Mouse (Mus musculus): ENCODE results near the gene Rpl18a.

The Rpl18a gene

DNA sequence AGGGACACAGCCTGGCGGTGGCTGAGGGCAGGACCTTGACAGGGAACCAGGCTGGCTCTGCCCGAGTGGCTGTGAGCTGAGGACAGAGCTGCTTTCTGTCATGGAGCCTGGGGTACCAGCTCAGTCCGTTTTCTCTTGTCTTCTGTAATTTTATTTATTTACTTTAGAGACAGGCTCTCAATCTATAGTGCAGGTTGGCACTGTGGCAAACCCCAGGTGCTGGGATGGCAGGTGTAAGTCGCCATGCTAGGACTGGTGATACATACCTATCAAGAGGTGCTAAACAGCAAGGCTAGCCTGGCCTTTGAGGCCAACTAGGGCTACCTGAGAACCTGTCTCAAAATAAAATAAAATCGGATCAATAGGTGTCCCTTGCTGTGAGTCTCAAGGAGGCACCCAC lies 41.2 kb downstream of the Rpl18a start:
- no peak for DNase-seq (ENCODE audit: low spot score)

- no peak for DNase-seq (ENCODE audit: low spot score)
These were observed 43.3 kb downstream of the Rpl18a start for GRCm38 (mm10) chr8:70853863-70854262.

DNA sequence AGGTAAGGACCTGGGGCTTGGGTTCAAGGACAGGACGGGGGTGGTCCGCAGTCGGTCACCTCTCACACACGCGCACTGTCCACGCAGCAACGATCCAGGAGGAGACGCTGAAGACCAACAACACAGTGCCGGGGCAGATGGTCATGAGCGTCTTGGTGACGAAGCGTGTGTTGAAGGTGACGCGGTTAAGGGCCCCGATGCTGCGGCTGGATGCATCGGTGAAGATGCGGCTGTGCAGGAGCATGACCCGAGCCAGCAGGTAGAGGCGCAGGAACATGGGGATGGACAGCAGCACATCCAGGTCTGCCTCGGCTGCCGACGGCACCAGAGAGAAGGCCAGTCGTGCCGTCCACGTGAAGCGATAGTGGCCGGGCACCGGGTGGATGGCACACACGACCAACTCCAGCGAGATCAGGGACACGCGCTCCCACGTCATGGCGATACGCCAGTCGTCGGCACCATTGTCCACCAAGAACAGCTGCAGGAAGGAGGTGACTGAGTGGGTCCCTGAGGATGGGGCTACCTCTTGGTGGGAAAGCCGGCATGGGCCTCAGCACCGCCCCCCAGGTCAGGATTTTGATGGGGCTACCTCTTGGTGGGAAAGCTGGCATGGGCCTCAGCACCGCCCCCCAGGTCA lies 44.5 kb downstream of the Rpl18a start:
- DNase-seq (ENCODE audit: low spot score): no peak

- DNase-seq (ENCODE audit: low spot score): no peak
These were observed 45.4 kb downstream of the Rpl18a start for GRCm38 (mm10) chr8:70851837-70852236.

GRCm38 (mm10) chr8:70850947-70851346 lies 46.3 kb downstream of the Rpl18a start:
- no peak for DNase-seq (ENCODE audit: low spot score)

GRCm38 (mm10) chr8:70850132-70850845 lies 46.9 kb downstream of the Rpl18a start:
- no peak for DNase-seq (ENCODE audit: low spot score)

- DNase-seq (ENCODE audit: low spot score): no peak
These were observed 47.8 kb downstream of the Rpl18a start for GRCm38 (mm10) chr8:70849333-70849990.

GRCm38 (mm10) chr8:70846371-70847154 lies 50.6 kb downstream of the Rpl18a start:
- DNase-seq (ENCODE audit: low spot score): no peak

- DNase-seq (ENCODE audit: low spot score): no peak
These were observed 52.1 kb downstream of the Rpl18a start for GRCm38 (mm10) chr8:70845108-70845507.

Data from yolk sac, embryonic 10.5 days (tissue).